Mouse (Mus musculus) A20 (cell line): ENCODE data around the gene Yif1a.

ENCODE experiments used
- DNase-seq: peaks from one replicate; pipeline ENCODE4 v3.0.0-alpha.2; 2011; ENCODE audit warnings: low read depth, low spot score

Yif1a gene

GRCm38 (mm10) chr19:5118384-5118698 lies 30.0 kb downstream of the Yif1a start, which contains the start of gene Klc2:
Gene Klc2, minus strand, starts transcription at chr19:5118560.
- no peak for DNase-seq

- no peak for DNase-seq
These were observed 34.2 kb downstream of the Yif1a start for GRCm38 (mm10) chr19:5122492-5122891.

DNA sequence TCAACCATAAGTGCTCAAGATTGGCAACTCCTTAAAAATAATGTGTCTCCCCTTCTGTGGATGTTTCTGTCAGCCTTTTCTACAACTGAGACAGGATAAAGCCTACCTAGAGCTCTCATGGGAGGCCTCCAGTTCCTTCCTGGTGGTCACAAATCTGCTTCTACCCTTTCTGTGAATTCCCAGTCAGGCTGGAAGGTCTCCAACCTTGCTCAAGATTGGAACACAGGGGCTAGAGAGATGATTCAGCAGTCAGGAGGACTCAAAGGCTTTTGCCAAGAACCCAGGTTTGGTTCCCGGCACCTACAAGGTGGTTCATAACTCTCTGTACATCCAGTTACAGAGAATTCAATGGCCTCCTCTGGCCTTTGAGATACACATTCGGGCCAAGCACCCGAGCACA lies 34.9 kb downstream of the Yif1a start:
- DNase-seq, result no peak

DNA sequence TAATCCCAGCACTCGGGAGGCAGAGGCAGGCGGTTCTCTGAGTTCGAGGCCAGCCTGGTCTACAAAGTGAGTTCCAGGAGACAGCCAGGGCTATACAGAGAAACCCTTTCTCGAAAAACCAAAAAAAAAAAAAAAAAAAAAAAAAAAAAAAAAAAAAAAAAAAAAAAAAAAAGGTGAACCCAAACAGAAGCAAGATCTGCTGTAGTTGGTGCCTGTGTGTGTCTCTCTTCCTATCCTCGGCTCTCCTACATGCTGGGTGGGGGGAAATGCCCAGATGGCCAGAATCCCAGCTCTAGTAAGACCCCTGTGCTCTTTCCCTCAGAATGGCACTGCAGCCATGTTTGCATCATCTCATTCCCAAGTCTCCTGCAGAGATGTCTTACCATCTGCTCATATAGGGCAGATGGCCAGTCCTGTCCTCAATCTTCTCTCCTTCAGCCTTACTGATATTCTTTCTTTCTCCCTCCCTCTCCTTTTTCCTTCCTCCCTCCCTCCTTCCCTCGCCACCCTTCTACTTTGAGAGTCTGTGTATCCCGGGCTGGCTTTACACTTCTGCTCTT lies 35.8 kb downstream of the Yif1a start:
- no peak for DNase-seq

DNA sequence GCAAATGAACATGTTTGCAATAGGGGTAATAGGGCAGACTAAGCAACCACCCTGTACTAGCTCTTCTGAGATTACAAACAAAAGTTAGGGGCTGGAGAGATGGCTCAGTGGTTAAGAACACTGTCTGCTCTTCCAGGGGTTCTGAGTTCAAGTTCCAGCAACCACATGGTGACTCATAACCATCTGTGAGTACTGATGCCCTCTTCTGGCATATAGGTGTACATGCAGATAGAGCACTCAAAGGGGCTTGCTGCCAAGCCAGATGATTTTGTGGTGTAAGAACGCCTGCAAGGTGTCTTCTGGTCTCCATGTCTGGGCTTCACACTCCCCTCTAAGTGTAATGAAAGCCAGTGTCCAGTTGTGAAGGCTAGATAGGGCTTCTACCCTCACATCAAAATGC lies 41.4 kb downstream of the Yif1a start:
- peak; percentile 40 for DNase-seq

DNA sequence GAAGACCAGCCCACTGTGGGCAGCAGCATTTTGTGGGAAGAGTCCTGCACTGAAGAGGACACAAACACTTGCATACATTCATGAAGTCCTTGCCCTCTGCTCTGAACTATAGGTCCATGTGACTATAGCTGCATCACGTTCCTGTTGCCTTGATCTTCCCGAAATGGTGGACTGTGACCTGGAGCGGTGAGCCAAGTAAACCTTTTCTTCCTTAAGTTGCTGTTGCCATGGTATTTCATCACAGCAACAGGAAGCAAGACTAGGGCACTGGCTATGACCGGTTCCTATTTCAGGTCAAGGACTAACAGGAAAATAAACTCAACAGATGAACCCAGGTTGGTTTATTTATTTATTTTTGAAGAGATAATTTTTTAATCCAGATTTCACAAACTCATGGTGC lies 42.9 kb downstream of the Yif1a start:
- DNase-seq, result no peak

DNA sequence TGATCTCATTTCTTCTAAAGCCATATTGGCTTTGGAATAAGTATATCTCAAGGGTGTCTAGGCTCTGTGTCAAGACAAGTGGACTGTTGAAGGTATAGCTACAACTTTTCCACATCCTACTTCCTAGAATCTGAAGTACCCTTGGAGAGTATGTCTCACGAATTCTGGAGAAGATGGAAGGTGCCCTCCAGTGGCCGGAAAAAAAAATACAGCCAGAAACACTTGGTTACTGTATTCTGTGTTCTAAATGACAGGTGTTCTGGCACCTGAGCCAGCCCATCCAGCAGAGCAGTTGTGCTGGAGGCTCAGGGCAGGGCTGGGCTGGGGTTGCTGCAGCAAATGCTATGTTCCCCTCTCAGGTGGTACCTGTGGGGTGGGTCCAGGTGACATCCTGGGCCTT lies 51.3 kb downstream of the Yif1a start:
- DNase-seq, result peak; percentile 53
